Mouse (Mus musculus): ENCODE measurements around the gene Tmco4. TPM values are rescaled to one million over a fixed set of nuclear protein-coding genes. Genes with fewer than 3 reads are reported as not detected.
A peak's percentile ranks its signal among the peaks of the same experiment; 100 is the strongest.

The Tmco4 gene
- total and polyA plus RNA-seq, 2 experiments from 2014 or later = 1.3 to 1.9 TPM

GRCm38 (mm10) chr4:139054300-139054923, 81.7 kb downstream of the Tmco4 start:
- H3K9me3 ChIP-seq (ENCODE audit: low read length) = no peaks in the 10 kb centered on the region
- WGBS = 46% methylated on average over 9 of the region's 9 CpGs
- peak; percentile 40; the same call in 1 of the 2 replicates for ATAC-seq (ENCODE audit: low FRiP score)

GRCm38 (mm10) chr4:139055336-139055735, 82.6 kb downstream of the Tmco4 start:
- H3K9me3 ChIP-seq (ENCODE audit: low read length) = no peaks in the 10 kb centered on the region
- ATAC-seq (ENCODE audit: low FRiP score) (no peak), DNase-seq (ENCODE audit: low spot score) (peak; percentile 88)
- no peak for TF ChIP-seq CTCF (IDR thresholded peaks at IDR 0.05)
- no peak overlapping the region for H3K9ac ChIP-seq (replicated peaks; ENCODE audit: low read length, poor library complexity, severe bottlenecking)
- H3K4me2 ChIP-seq (ENCODE audit: low read depth, low read length, poor library complexity, severe bottlenecking) = no peak overlapping the region
- no peaks in the 10 kb centered on the region for H3K36me3 ChIP-seq (ENCODE audit: insufficient read depth, low read length)
- H3K27me3 ChIP-seq (ENCODE audit: insufficient read depth, low read length) = no peaks in the 10 kb centered on the region
- no peak overlapping the region for H3K4me3 ChIP-seq (ENCODE audit: low read depth, low read length)
- WGBS = 74% methylated on average over 4 of the region's 4 CpGs
- H3K27ac ChIP-seq (ENCODE audit: low read depth, low read length) = no peak overlapping the region
- no peaks in the 10 kb centered on the region for H3K4me1 ChIP-seq (ENCODE audit: insufficient read depth, low read length)

More at GRCm38 (mm10) chr4:139054300-139054923, 81.7 kb downstream of the Tmco4 start:
- peak; percentile 71 for TF ChIP-seq CTCF (IDR thresholded peaks at IDR 0.05)
- Histone ChIP-seq H3K4me2 (ENCODE audit: low read depth, low read length, poor library complexity, severe bottlenecking) (no peak overlapping the region), H3K27me3 (ENCODE audit: insufficient read depth, low read length) (no peaks in the 10 kb centered on the region), H3K4me1 (ENCODE audit: insufficient read depth, low read length) (no peaks in the 10 kb centered on the region), H3K9ac (replicated peaks; ENCODE audit: low read length, poor library complexity, severe bottlenecking) (no peak overlapping the region), H3K36me3 (ENCODE audit: insufficient read depth, low read length) (no peaks in the 10 kb centered on the region), H3K27ac (ENCODE audit: low read depth, low read length) (no peak overlapping the region), H3K4me3 (ENCODE audit: low read depth, low read length) (no peak overlapping the region)
- peak; percentile 92 for DNase-seq (ENCODE audit: low spot score)

GRCm38 (mm10) chr4:139055744-139056143, 83.1 kb downstream of the Tmco4 start:
- Histone ChIP-seq H3K27me3 (ENCODE audit: insufficient read depth, low read length) (no peaks in the 10 kb centered on the region), H3K36me3 (ENCODE audit: insufficient read depth, low read length) (no peaks in the 10 kb centered on the region), H3K27ac (ENCODE audit: low read depth, low read length) (no peak overlapping the region), H3K4me2 (ENCODE audit: low read depth, low read length, poor library complexity, severe bottlenecking) (no peak overlapping the region), H3K4me1 (ENCODE audit: insufficient read depth, low read length) (no peaks in the 10 kb centered on the region), H3K9ac (replicated peaks; ENCODE audit: low read length, poor library complexity, severe bottlenecking) (no peak overlapping the region), H3K4me3 (ENCODE audit: low read depth, low read length) (no peak overlapping the region), H3K9me3 (ENCODE audit: low read length) (no peaks in the 10 kb centered on the region)
- no peak for ATAC-seq (ENCODE audit: low FRiP score)
- peak; percentile 55 for DNase-seq (ENCODE audit: low spot score)
- 71% methylated on average over 3 of the region's 3 CpGs for WGBS
- TF ChIP-seq CTCF (IDR thresholded peaks at IDR 0.05) = no peak

GRCm38 (mm10) chr4:139057291-139057690, 84.6 kb downstream of the Tmco4 start:
- Histone ChIP-seq H3K4me1 (ENCODE audit: insufficient read depth, low read length) (no peaks in the 10 kb centered on the region), H3K27me3 (ENCODE audit: insufficient read depth, low read length) (no peaks in the 10 kb centered on the region), H3K9ac (replicated peaks; ENCODE audit: low read length, poor library complexity, severe bottlenecking) (no peak overlapping the region), H3K9me3 (ENCODE audit: low read length) (no peaks in the 10 kb centered on the region), H3K36me3 (ENCODE audit: insufficient read depth, low read length) (no peaks in the 10 kb centered on the region), H3K27ac (ENCODE audit: low read depth, low read length) (no peak overlapping the region), H3K4me3 (ENCODE audit: low read depth, low read length) (no peak overlapping the region), H3K4me2 (ENCODE audit: low read depth, low read length, poor library complexity, severe bottlenecking) (no peak overlapping the region)
- no peak for ATAC-seq (ENCODE audit: low FRiP score)
- peak; percentile 34 for DNase-seq (ENCODE audit: low spot score)
- TF ChIP-seq CTCF (IDR thresholded peaks at IDR 0.05) = no peak
- 74% methylated on average over 5 of the region's 5 CpGs for WGBS

- WGBS = 94% methylated on average over 5 of the region's 5 CpGs
- Histone ChIP-seq H3K4me1 (ENCODE audit: insufficient read depth, low read length) (no peaks in the 10 kb centered on the region), H3K4me3 (ENCODE audit: low read depth, low read length) (no peak overlapping the region), H3K27ac (ENCODE audit: low read depth, low read length) (no peak overlapping the region), H3K27me3 (ENCODE audit: insufficient read depth, low read length) (no peaks in the 10 kb centered on the region), H3K4me2 (ENCODE audit: low read depth, low read length, poor library complexity, severe bottlenecking) (no peak overlapping the region), H3K9ac (replicated peaks; ENCODE audit: low read length, poor library complexity, severe bottlenecking) (no peak overlapping the region), H3K36me3 (ENCODE audit: insufficient read depth, low read length) (no peaks in the 10 kb centered on the region), H3K9me3 (ENCODE audit: low read length) (no peaks in the 10 kb centered on the region)
- no peak for DNase-seq (ENCODE audit: low spot score)
- no peak for TF ChIP-seq CTCF (IDR thresholded peaks at IDR 0.05)
- ATAC-seq (ENCODE audit: low FRiP score) = no peak
These were observed 85.3 kb downstream of the Tmco4 start for GRCm38 (mm10) chr4:139058029-139058428.

- no peak for DNase-seq (ENCODE audit: low spot score)
- 16% methylated on average over 7 of the region's 7 CpGs for WGBS
- no peak for TF ChIP-seq CTCF (IDR thresholded peaks at IDR 0.05)
These were observed 86.9 kb downstream of the Tmco4 start for GRCm38 (mm10) chr4:139059569-139059968.

More at GRCm38 (mm10) chr4:139059569-139059968, 86.9 kb downstream of the Tmco4 start:
- Histone ChIP-seq H3K27ac (ENCODE audit: low read depth, low read length) (no peak overlapping the region), H3K27me3 (ENCODE audit: insufficient read depth, low read length) (0 out of 2 replicates have a peak, but pooled peaks cover 3% of the 10 kb centered on the region), H3K4me3 (ENCODE audit: low read depth, low read length) (no peak overlapping the region), H3K4me1 (ENCODE audit: insufficient read depth, low read length) (no peaks in the 10 kb centered on the region), H3K36me3 (ENCODE audit: insufficient read depth, low read length) (no peaks in the 10 kb centered on the region), H3K4me2 (ENCODE audit: low read depth, low read length, poor library complexity, severe bottlenecking) (no peak overlapping the region), H3K9ac (replicated peaks; ENCODE audit: low read length, poor library complexity, severe bottlenecking) (no peak overlapping the region), H3K9me3 (ENCODE audit: low read length) (no peaks in the 10 kb centered on the region)
- ATAC-seq (ENCODE audit: low FRiP score) = no peak

Measured in midbrain, postnatal 0 days (tissue).